Mouse (Mus musculus) spleen, adult 2 months (tissue): ENCODE measurements around the gene Mettl8.

Experiments
- CTCF ChIP-seq: fragments of 200-500 bp; IDR thresholded peaks from 2 replicates; pipeline ENCODE4 v1.5.1; 2011; ENCODE audit warnings: mild to moderate bottlenecking, inconsistent platforms; ENCODE audit not compliant: insufficient read depth, insufficient read length, insufficient replicate concordance; ENCODE audit errors: extremely low read depth
- POLR2A ChIP-seq: fragments of 200-500 bp; IDR thresholded peaks from 2 replicates; pipeline ENCODE4 v1.6.1; 2011; ENCODE audit warnings: low read depth, low read length, inconsistent platforms

DNA sequence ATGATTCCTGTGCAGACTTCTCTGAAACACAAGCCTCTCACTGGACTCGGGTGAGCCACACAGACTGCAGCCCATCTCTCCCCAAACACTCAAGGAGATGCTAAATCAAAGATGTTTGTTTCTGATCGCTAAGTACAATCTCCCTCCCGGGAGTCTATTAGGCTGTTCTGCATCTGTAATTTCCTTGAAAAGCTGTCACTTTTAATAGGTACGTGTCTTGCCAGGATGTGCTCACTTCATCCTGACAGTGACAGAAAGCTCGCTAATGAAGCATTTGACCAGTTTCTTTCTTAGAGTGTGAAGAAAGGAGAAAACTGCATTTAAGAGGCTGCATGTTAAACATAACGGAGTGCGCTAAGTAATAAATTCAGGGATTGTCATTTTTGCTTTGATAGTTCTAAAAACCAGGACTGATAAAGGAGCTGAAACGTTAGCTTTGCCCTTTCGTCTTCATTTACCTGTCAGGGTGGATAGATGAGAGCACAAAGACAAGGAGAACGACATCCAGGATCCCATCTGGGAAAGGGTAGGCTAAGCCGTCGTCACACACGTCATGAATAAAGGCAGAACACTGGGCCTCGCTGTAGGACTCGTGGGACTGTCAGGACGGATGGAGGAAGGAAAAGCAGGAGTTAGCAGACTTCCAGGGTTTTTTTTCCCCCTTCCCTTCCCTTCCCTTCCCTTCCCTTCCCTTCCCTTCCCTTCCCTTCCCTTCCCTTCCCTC lies 82.4 kb downstream of the Mettl8 start:
- TF ChIP-seq CTCF, result no peak
- no peak for TF ChIP-seq POLR2A
